Mouse (Mus musculus): ENCODE measurements at regions not wholly inside any gene's neighbourhood (a gene's known extent, or its start where the extent isn't known, plus 50 kb on each side); places are given as distances from the start of the nearest gene placed in this dataset.
A peak's percentile ranks its signal among the peaks of the same experiment; 100 is the strongest.
"Not testable (repeated sequence)": the region's sequence is repeated elsewhere in the genome, so short reads cannot be mapped to it uniquely, and the experiment has no call there.

- DNase-seq: no peak
These were observed 305.1 kb upstream of the Arx start for GRCm38 (mm10) chrX:92981141-92981540.

GRCm38 (mm10) chrX:93002236-93002976 lies 283.8 kb upstream of the Arx start:
- DNase-seq: no peak

- DNase-seq: no peak
These were observed 279.6 kb upstream of the Arx start for GRCm38 (mm10) chrX:93006681-93007080.

GRCm38 (mm10) chrX:93011578-93011977 lies 274.7 kb upstream of the Arx start:
- peak; percentile 2 for DNase-seq

- peak; percentile 48 for DNase-seq
These were observed 269.9 kb upstream of the Arx start for GRCm38 (mm10) chrX:93016391-93016790.

- no peak for DNase-seq
These were observed 245.1 kb upstream of the Arx start for GRCm38 (mm10) chrX:93041096-93041495.

- no peak for DNase-seq
These were observed 243.5 kb upstream of the Arx start for GRCm38 (mm10) chrX:93042736-93043135.

- DNase-seq: no peak
These were observed 237.1 kb upstream of the Arx start for GRCm38 (mm10) chrX:93048967-93049754.

GRCm38 (mm10) chrX:93049755-93050143 lies 236.5 kb upstream of the Arx start:
- DNase-seq: no peak

GRCm38 (mm10) chrX:93059533-93059932 lies 226.7 kb upstream of the Arx start:
- DNase-seq: no peak

- DNase-seq: no peak
These were observed 217.4 kb upstream of the Arx start for GRCm38 (mm10) chrX:93068884-93069283.

GRCm38 (mm10) chrX:93069569-93070289 lies 216.5 kb upstream of the Arx start:
- DNase-seq: peak; percentile 54

GRCm38 (mm10) chrX:93070290-93070611 lies 216.0 kb upstream of the Arx start:
- DNase-seq: no peak

- DNase-seq: no peak
These were observed 197.3 kb upstream of the Arx start for GRCm38 (mm10) chrX:93088976-93089375.

- DNase-seq: no peak
These were observed 188.7 kb upstream of the Arx start for GRCm38 (mm10) chrX:93097551-93097950.

GRCm38 (mm10) chrX:93107930-93108567 lies 178.2 kb upstream of the Arx start:
- DNase-seq: no peak

GRCm38 (mm10) chrX:93154367-93154766 lies 131.9 kb upstream of the Arx start:
- not testable (repeated sequence) for DNase-seq

- peak; percentile 1 for DNase-seq
These were observed 127.1 kb upstream of the Arx start for GRCm38 (mm10) chrX:93159105-93159504.

- DNase-seq: no peak
These were observed 125.3 kb upstream of the Arx start for GRCm38 (mm10) chrX:93160956-93161355.

All from kidney, postnatal 14 days (tissue).